Mouse (Mus musculus): ENCODE data around the gene Rbm48.

DNA sequence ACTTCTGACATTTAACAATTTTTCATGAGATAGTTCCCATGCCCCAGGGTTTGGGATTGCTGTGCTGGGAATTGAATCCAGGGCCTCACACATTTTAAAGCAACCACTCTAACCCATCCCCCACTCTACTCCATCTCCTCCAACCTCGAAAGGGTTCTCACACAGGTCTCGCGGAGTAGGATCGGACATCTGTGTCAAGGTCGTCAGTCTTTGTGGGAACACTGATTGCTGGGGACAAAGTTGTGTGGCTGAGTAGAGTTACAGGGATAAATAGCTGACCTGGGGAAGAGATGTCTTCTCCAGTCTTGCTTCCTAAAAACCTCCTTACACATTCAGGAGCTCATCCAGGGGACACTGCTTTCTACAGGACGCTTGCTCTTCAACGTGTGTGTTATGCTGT, 17.3 kb downstream of the Rbm48 start:
- TF ChIP-seq CTCF (IDR thresholded peaks at IDR 0.05; ENCODE audit: low read depth) = no peak
- TF ChIP-seq EP300 (IDR thresholded peaks at IDR 0.05; ENCODE audit: low read depth) = no peak

All from liver, embryonic 14.5 days (tissue).